Mouse (Mus musculus): ENCODE results near the gene Mapk12.

The Mapk12 gene

DNA sequence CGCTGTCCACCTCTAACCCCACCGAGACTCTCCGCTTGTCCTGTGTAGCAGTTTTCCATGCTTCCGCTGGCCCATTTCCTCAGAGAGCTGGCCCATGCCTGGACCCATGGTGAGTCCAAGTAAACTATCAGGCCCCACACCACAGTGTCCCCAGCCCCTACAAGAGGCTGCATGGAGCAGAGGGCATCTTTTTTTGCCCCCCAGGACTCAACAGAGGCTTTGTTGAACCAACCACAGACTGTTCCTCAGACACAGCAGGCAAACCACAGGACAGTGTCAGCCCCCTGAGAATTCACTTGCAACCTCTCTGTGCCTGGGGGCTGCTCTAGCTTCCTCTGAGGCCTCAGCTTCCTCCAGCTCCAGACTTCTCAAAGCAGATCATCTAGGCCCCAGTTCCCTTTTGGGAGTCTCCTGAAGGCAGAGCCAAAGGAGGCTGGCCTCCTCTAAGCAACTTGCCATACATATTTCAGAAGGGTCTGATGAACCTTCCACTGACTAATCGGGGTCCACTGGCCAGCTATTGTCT, 31.1 kb upstream of the Mapk12 start:
- DNase-seq (ENCODE audit: low spot score in 2 of 2) = no peak

DNA sequence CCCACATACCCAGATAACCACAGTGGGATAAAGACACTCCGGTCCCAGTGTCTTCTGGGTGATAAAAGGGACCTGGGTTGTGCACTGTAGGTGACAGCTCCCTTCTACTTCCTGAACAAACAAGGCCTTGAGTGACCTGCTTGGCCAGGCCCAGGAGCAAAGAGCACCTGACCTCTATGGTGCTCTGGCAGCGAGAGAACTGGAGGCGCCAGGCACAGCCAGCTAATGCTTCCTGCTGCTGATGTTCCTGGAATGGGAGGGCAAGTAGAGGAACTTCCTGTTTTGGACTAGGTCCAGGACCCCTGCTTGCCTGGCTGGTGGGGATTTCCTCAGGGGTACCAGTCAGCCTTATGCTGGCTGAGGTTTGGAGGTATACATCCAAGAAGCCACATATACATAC, 29.6 kb upstream of the Mapk12 start:
- DNase-seq (ENCODE audit: low spot score in 2 of 2) = no peak

DNA sequence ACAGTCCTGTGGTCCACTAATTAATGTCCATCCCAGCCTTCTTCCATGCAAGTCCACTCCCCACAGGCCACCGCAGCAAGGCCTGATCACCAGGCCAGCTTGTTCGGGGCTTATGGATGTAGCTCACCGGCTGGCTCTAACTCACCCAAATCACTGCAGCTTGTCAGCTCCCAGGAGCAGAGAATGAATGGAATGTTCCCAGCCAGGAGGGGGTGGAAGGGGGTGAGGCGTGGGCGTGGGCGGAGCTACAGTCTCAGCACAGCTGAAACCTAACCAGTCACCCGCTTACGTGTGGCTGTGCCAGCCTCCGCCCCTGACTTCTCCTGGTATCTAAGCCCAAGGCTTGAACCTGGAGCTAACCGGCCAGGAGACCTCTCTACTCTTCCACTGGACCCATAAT, 28.9 kb upstream of the Mapk12 start:
- DNase-seq (ENCODE audit: low spot score in 2 of 2) = peak; percentile 60 to 83

DNA sequence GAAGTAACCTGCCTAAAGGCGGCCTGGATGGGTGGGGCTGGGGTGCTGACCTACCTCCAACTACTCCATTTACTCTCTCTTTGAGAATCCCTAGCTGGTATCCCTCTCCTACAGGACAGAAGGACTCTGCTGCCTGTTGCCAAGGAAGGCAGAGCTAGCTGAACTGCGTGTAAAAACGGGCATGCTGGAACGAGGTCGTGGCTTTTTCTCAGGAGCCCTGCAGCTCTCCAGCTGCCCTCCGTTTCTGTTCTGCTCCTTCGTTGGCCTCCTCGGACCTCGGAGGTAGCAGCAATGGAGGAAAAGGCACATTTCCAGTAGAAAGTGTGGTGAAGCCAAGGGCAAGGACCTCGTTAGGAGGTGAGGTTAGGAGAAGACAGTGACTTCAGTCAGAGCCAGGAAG, 28.4 kb upstream of the Mapk12 start:
- no peak for DNase-seq (ENCODE audit: low spot score in 2 of 2)

DNA sequence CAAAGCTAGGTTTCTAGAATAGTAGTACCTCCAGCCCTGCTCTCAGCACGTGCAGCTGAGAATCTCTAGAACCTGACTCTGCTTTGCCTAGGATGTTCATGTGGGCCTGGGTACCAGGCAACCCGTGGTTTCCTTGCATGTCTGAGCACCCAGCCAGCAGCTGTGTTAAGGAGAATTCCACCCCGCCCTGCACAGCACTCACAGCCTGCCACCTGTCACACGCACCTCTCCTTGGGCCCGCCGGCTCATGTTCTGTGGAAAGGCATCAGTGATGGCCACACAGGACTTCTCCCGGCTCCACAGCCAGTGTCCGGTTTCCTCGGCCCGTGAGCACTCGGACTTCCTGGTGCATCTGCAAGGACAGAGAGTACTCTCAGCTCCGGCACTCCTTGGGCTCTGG, 25.0 kb upstream of the Mapk12 start:
- DNase-seq (ENCODE audit: low spot score in 2 of 2) = no peak

DNA sequence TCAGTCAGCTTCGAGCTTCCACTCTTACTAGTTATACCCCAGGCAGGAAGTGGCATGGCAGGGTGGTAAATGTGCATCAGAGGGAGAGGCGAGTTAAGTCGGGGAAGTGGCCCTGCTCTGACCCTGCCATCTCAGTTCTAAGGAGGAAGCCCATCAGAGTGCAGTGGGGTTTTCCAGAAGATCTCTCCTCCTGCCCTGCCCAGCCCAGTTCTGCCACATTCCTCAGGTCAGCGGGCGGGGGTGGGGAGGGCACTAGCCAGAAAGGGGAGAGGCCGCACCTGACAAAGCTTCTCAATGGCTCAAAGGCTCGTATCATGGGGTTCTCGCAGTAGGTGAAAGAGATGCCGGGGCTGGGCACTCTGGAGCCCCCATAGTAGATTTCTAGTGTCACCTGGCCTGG, 20.9 kb upstream of the Mapk12 start:
- DNase-seq (ENCODE audit: low spot score in 2 of 2) = peak in 1 of 2 experiments; percentile 62

DNA sequence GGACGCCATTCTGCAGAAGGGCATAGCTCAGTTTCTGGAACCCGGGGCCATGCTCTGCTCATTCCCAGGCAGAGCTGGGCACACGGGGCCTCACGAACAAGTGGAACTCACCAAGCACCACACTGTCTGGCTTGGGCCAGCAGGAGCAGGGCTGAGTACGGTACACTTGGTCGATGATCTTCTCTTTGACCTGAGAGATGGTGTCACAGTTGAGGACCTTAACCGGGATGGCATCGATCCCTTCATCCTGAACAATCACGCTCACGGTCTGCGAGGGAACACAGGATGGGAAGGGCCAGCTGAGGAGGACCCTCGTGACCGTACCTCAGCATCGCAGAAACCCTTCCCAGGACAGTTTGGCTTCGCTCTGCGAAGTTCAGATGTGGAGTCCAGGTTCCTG, 18.0 kb upstream of the Mapk12 start:
- no peak for DNase-seq (ENCODE audit: low spot score in 2 of 2)

DNA sequence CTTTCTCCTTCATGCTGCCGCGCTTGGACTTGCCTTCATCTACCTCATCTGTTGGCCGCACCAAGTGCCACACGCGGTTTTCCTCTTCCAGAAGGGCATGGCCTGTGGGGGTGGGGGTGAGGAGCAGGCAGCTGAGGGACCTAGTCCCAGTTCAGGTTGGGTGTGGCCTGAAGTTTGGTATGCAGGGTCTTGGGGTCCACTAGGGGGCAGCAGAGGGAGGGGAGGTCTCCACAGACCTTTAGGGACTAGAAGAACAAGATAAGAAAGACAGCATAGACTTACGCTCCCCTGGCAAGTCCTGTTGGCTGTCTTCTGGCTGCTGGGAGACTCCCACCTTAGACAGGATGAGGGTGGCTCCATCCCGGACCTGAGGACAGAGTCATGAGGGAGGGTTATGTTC, 17.5 kb upstream of the Mapk12 start:
- no peak for DNase-seq (ENCODE audit: low spot score in 2 of 2)

DNA sequence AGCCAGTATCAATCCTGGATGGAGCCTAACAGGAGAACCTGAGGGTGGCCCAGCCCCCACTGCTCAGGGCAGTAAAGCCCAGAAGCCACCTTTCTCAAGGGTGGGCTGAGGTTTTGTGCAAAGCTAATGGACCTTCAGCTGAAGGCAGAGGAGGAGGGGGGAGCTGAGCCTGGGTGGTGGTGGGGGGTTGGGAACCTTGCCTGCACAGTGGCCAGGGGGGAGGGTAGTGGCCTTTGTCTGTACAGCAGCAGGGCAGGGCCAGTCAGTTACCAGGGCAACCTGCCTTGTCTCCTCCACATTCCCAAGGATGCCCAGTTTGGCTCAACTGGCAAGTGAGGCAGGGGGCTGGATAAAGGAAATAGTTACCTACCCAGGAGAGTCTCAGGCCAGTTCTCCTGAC, 11.8 kb upstream of the Mapk12 start:
- no peak for DNase-seq (ENCODE audit: low spot score in 2 of 2)

DNA sequence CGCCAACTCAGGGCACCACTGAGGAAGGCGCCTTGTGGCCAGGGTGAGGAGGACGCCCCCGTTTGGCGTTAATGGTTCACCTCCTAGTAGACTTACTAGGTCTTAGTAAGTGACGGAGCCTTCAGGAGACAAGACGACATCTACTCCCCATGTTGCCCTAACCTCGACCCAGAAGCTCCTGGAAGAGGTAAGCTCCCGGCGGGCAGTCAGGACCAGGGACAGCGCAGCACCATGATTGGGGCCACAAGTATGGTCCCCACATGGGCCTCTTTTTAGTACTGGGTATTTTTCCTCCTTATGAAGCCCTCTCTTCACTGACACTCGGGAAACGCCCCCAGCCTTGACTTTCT, 9.5 kb upstream of the Mapk12 start:
- no peak for DNase-seq (ENCODE audit: low spot score in 2 of 2)

DNA sequence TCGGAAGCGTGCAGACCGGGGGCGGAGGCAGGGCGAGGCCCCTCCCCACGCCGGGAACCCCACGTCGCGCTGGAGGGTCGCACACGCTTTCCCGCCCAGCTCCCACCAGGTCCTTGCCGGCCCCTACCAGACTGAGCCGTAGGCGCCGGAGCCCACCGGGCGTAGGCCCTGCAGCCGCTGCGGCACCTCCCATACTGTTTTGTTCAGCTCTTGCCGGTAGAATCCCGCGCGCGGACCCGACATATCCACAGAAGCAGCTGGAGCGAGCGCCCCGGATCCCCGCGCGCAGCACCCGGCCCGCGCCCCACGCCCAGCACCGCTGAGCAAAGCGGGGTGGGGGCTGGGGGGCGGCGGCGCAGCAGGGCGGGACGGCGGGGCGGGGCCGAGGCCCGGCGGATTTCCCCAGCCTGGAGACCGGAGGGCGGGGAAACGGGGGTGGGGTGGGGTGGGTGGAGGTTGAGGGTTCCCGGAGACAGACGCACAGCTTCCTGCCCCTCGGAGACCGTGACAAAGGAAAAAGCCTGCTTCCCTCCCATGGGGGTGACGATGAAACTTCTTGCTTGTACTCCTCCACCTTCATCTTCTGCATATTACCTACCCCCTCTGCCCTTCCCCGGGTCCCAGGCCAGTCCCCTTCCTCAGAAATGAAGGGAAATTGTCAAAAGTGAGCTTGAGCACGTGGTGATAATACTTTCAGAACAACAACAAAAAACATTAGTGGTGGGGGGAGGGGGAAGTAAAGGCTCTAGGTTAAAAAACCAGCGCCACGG, 9.0 kb upstream of the Mapk12 start, which contains the start of gene Mapk11:
Gene Mapk11 (minus strand): TSS at position 358 of the 770 bp plus-strand sequence.
- DNase-seq (ENCODE audit: low spot score in 2 of 2) = no peak

DNA sequence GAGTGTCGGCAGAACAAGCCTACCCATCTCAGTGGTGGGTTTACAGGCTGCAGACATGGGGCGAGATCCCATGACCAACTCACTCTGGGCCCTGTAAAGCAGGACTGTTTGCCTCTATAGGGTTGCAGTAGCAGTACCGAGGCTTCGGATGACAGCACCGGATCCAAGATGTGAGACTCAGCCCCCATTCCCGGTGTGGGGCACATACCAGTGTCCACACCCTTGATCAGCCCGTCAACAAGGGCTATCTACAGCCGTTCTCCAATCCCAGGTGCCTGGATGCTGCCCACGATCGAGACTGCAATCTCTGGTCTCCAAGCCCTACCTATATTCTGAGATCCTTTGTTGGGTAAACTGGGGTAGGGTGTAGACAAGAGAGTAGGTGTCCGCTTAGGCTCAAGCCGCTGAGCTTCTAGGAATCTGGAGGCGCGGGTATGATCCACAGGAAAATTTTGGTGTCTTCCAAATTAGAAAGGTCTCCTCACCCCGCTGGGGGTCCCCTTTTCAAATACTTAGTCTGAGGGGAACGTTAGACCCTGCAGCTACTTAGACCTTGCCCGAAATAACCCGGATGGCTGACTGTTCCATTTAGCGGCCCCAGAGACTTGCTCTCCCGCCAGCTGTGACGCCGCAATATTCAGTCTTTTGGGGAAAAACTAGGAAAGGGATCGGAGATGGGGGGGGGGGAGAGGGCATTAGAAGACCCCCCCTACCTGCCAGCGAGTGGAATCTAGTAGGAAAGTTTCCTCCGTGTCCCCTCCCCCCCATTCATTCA, 8.2 kb upstream of the Mapk12 start:
- no peak for DNase-seq (ENCODE audit: low spot score in 2 of 2)

DNA sequence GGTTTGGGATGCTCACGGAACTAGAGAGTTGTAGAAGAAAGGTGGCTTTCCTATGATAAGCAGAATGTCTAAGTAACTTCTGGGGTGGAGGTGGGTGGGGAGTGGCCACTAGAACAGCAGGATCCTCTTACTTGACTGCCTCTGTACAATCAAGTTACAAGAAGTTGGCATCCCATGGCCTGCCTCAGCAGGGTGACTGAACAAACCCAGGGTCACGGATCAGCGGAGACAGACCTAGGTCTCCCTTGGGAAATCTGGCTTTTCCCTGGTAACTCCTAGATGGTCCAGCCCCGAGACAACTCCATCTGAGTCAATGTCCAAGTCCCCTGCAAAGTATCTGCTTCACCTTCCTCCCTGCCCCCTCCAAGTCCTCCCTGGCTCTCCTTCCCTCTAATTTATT, 7.4 kb upstream of the Mapk12 start:
- DNase-seq (ENCODE audit: low spot score in 2 of 2) = no peak

DNA sequence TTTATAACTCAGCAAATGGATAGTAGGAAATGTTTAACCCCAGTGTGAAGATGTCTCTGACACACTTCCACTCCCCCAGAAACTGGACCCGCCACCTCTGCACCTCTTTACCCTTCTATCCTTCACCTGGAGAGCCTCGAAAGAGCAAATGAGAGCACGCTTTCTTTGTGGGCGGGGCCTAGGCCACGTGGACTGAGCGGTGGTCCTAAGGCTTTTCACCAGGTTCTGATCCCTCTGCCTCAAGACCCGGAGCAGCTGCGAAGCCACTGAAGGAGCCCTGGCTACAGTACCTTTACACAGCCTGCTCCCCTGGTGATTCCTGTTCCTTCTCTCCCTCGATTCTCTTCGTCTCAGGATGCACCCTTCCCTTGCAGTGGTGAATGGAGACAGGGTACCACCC, 7.0 kb upstream of the Mapk12 start:
- DNase-seq (ENCODE audit: low spot score in 2 of 2) = no peak

DNA sequence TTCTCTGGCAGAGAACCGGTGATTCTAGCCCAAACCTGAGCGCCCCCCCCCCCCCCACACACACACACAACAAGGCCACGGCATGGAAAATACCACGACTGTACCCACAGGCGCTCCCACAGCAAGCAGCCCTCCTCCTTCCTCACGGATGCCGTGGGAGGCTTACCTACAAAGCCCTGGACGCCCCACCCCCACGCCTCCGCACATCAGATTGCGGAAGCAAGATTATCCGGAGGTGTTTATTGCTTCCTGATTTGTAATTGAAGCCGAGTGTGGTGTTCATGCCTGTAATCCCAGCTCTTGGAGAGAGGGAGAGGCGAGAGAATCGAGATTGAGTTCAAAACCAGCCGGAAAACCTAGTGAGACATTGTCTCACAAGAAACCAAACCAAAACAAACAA, 6.5 kb upstream of the Mapk12 start:
- DNase-seq (ENCODE audit: low spot score in 2 of 2) = no peak

DNA sequence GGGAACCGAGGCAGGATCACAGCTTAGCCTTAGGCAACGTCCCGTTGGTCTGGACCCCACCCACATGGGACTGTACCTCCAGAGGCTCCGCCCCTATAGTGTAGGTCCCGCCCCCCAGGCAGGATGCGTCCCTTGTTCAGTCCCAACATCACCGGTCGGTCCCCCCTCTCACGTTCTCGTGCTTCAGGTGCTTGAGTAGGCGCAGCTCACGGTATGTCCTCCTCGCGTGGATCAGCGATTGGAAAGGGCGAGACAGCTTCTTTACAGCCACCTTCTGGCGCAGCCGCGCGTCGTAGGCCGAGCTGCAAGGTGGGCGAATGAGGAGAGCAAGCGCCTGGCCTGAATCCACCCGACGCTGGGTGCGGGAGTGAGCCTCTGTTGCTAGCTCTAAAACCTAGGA, 6.0 kb upstream of the Mapk12 start:
- peak in 1 of 2 experiments; percentile 68 for DNase-seq (ENCODE audit: low spot score in 2 of 2)

DNA sequence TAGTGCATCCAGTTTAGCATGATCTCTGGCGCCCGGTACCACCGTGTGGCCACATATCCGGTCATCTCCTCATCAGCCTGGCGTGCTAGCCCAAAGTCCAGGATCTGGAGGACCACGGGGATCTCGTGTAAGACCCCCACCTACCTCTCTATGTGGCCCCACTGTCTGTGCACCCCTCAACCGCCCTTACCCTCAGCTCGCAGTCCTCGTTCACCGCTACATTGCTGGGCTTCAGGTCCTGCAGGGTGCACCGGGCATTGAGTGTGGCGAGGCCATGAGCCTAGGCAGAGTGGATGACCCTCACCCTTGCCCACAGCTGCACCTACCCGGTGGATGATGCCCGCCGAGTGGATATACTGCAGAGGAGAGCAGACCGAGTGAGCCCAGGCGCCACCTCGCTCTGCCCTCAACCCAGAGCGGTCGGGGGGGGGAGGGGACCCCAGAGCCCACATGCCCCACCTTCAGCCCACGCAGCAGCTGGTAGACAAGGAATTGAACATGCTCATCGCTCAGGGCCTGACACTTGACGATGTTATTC, 5.4 kb upstream of the Mapk12 start:
- DNase-seq (ENCODE audit: low spot score in 2 of 2) = no peak

DNA sequence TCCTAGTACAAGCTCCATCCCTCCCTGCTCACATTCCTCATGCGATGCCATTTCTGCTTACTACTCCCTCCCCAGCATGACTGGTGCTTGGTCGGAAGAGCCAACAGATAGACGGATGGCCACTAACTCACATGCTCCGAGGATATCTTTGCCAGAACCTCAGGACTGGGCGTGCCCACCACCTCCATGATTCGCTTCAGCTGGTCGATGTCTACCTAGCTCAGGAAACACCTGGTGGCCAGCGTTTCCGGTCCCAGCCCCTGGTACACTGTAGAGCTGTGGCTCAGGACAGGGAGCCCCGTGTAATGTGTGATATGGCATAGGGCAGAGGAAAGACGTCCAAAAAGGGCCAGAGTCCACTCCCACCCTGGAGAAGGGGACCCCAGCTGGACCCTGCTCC, 4.5 kb upstream of the Mapk12 start:
- no peak for DNase-seq (ENCODE audit: low spot score in 2 of 2)

DNA sequence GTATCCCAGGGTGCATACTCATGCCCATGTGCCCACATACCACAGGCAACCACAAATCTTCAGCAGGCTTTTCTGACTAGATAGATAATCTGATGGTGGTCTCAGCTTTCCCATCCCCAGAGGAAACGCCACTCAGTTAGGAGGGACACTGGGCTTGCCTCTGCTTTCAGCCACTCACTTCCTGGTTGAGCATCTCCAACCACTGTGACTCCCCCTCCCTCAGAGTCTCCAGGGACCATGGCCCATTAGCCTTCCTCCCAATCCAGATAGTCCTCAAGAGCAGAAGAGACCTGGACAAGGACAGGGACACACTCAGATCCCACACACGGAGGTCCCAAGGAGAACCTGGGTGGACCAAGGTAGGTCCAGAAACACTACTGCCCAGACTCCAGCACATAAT, 2.6 kb upstream of the Mapk12 start:
- no peak for DNase-seq (ENCODE audit: low spot score in 2 of 2)

DNA sequence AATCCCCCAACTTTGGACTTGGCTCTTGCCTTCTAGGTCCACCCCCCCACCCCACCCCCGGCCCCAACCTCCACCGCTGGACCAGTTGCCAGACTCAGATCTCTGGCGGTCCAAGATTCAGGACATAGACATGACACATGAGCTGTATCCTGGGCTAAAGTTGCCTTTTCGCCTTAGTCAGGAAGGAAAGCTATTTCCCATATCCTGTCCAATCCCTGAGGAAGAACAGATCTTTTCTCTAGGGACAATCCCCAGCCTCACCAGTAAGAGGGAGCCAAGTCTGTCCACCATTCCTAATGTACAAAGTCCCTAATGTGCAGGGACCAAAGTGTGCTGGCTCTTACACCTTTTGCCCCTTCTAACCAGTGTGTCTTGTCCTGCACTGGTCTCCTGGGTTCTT, 1.4 kb upstream of the Mapk12 start:
- no peak for DNase-seq (ENCODE audit: low spot score in 2 of 2)

DNA sequence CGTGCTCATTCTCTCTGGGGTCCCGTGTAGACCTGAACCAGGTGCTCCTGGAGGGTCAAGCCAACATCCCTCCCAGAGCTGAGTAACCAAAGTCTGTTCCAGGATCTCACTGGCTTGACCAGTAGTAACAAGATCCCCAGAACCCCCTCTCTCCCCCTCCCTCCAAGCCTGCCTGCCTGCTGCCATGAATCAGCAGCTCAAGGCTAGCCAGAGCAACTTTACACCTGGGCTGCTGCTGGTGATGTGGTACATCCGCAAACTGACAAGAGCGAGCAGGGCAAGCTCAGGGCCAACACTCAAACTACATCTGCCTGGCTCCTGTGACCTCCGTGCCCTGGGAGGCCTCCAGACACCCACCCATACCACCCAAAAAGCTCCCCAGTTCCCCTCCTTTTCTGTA, 940 bp upstream of the Mapk12 start:
- no peak for DNase-seq (ENCODE audit: low spot score in 2 of 2)

DNA sequence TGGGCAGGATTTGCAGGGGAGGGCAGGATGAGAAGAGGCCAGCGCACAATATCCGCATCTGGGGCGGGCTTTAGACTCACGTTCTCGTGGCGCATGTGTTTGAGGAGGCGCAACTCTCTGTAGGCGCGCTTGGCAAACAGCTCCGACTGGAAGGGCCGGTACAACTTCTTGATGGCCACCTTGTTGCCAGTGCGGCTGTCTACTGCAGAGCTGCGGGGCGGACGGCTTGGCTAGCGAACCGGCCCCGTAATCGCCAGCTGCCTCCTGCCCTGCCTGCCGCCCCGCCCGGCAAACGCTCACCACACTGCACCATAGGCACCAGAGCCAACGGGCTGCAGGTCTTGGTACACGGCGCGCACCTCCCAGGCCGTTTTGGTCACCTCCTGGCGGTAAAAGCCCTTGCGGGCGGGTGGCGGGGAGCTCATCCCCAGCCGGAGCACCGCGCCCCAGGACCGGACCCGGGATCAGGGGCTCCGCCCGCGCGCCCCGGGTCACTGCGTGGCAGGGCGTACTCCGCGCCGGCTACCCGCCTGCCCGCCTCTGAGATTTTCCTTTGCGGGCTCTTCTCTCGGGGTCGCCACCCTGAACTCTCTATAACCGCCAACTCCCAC, 350 bp downstream of the Mapk12 start:
- peak; percentile 75 to 81 for DNase-seq (ENCODE audit: low spot score in 2 of 2)
